In the genomic region with DNA sequence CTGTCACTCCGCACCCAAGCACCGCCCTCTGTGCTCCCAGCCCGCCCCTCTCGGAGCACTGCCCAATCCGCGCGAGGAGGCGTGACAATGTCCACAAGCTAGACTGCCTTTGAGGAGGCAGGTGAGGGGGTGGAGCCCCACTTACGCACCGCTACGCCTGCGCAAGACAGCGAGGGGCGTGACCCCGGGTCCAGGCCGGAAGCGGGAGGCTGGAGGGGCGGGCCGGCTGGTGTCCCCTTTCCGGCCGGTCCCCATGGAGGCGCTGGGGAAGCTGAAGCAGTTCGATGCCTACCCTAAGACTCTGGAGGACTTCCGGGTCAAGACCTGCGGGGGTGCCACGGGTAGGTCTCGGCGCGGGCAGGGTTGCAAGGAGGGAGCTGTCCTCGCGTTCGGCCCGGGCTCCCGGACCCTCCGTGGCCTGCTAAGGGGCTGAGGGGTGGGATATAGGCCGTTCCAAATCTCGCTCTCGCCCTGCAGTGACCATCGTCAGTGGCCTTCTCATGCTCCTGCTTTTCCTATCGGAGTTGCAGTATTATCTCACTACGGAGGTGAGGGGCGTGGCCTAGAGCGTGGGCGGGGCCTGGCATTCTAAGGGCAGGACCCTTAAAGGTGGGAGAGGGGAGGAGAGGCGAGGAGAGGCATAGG, we compare ENCODE assay signal across 8 mouse cellular contexts. TPM values are rescaled to one million over a fixed set of nuclear protein-coding genes. Genes with fewer than 3 reads are reported as not detected.
A peak's percentile ranks its signal among the peaks of the same experiment; 100 is the strongest.
DNase-seq lines count a peak whose midpoint lies in the region; ATAC-seq and TF ChIP-seq lines count a peak whose summit lies in the region.

Gene 6430550D23Rik (minus strand): TSS at position 90 of the 645 bp plus-strand sequence.
Gene Ergic3 (plus strand): TSS at position 158 of the 645 bp plus-strand sequence.

- H3K4me2 ChIP-seq in forebrain, embryonic 16.5 days (ENCODE audit: low read length) = peak within 1 kb of the TSS; percentile 88
- peak within 1 kb of the TSS; percentile 85 for H3K4me2 ChIP-seq in lung, embryonic 14.5 days

- peaks cover 3% of the 10 kb centered on the region; the same call in 1 of the 2 replicates for H3K9me3 ChIP-seq in G1E (replicated peaks)
- no peaks in the 10 kb centered on the region for H3K9me3 ChIP-seq in forebrain, embryonic 16.5 days (ENCODE audit: control insufficient read depth, low read length)
- H3K9me3 ChIP-seq in lung, embryonic 14.5 days (ENCODE audit: low read depth, low read length) = no peaks in the 10 kb centered on the region

- ATAC-seq in G1E (ENCODE audit: extremely low read depth, insufficient number of reproducible peaks, low FRiP score, poor library complexity, severe bottlenecking) = peak; percentile 99
- ATAC-seq in forebrain, embryonic 16.5 days = peak; percentile 99
- peak; percentile 99 for ATAC-seq in lung, embryonic 14.5 days (ENCODE audit: insufficient read depth)

- peak within 1 kb of the TSS; percentile 98 for H3K4me3 ChIP-seq in G1E (ENCODE audit: low read depth, low read length)
- H3K4me3 ChIP-seq in forebrain, embryonic 16.5 days (replicated peaks; ENCODE audit: low read length) = peak within 1 kb of the TSS; percentile 99
- H3K4me3 ChIP-seq in layer of hippocampus, adult 2 months = peak within 1 kb of the TSS; percentile 96
- peak within 1 kb of the TSS; percentile 78 for H3K4me3 ChIP-seq in lung, embryonic 14.5 days (ENCODE audit: low read depth, low read length)
- H3K4me3 ChIP-seq in olfactory bulb, adult 2 months (ENCODE audit: insufficient read depth, low read depth, low read length) = peak within 1 kb of the TSS; percentile 95
- peak within 1 kb of the TSS; percentile 86 for H3K4me3 ChIP-seq in thymus, adult 2 months (ENCODE audit: control insufficient read depth, insufficient read depth, low read length)

- DNase-seq in G1E (ENCODE audit: low spot score) = peak; percentile 99
- peak; percentile 97 to 99 for DNase-seq in cerebellum, adult 18-20 months
- DNase-seq in heart, postnatal 36 days = peak; percentile 96 to 97
- peak; percentile 96 to 98 for DNase-seq in layer of hippocampus, adult 2 months (ENCODE audit: low spot score in 2 of 2)
- peak; percentile 98 for DNase-seq in lung, embryonic 14.5 days
- peak; percentile 99 for DNase-seq in thymus, adult 2 months

- under 1% methylated on average over 45 of the region's 45 CpGs for WGBS in forebrain, embryonic 16.5 days
- under 1% methylated on average over 45 of the region's 45 CpGs for WGBS in lung, embryonic 14.5 days
- under 1% methylated on average over 45 of the region's 45 CpGs for WGBS in olfactory bulb, adult 2 months
- WGBS in thymus, adult 2 months = under 1% methylated on average over 45 of the region's 45 CpGs

- H3K4me1 ChIP-seq in G1E (ENCODE audit: insufficient read depth, low read depth, low read length) = peaks cover 31% of the 10 kb centered on the region
- H3K4me1 ChIP-seq in forebrain, embryonic 16.5 days (replicated peaks; ENCODE audit: control insufficient read depth, insufficient read depth, low read length) = peaks cover 10% of the 10 kb centered on the region
- no peaks in the 10 kb centered on the region for H3K4me1 ChIP-seq in lung, embryonic 14.5 days (ENCODE audit: insufficient read depth)
- peaks cover 10% of the 10 kb centered on the region for H3K4me1 ChIP-seq in olfactory bulb, adult 2 months (ENCODE audit: control insufficient read depth, insufficient read depth, low read length)
- H3K4me1 ChIP-seq in thymus, adult 2 months (replicated peaks; ENCODE audit: control insufficient read depth, insufficient read depth, low read length) = peaks cover 8% of the 10 kb centered on the region

- no peaks in the 10 kb centered on the region for H3K27me3 ChIP-seq in G1E (ENCODE audit: insufficient read depth, low read length)
- no peaks in the 10 kb centered on the region for H3K27me3 ChIP-seq in forebrain, embryonic 16.5 days (replicated peaks; ENCODE audit: control insufficient read depth, insufficient read depth, low read length)
- H3K27me3 ChIP-seq in lung, embryonic 14.5 days (ENCODE audit: insufficient read depth, low read length) = no peaks in the 10 kb centered on the region
- no peaks in the 10 kb centered on the region for H3K27me3 ChIP-seq in thymus, adult 2 months (ENCODE audit: control insufficient read depth, insufficient read depth, low read length)

- peak within 1 kb of the TSS; percentile 61 for H3K27ac ChIP-seq in forebrain, embryonic 16.5 days (ENCODE audit: low read length)
- H3K27ac ChIP-seq in layer of hippocampus, adult 2 months = peak within 1 kb of the TSS; percentile 82
- H3K27ac ChIP-seq in lung, embryonic 14.5 days (ENCODE audit: low read depth) = peak within 1 kb of the TSS; percentile 62; the same call in 1 of the 2 replicates
- peak within 1 kb of the TSS; percentile 53; the same call in 1 of the 2 replicates for H3K27ac ChIP-seq in olfactory bulb, adult 2 months (ENCODE audit: insufficient read depth, low read depth, low read length)
- H3K27ac ChIP-seq in thymus, adult 2 months (ENCODE audit: control insufficient read depth, insufficient read depth, low read length) = peak within 1 kb of the TSS; percentile 7; the same call in 1 of the 2 replicates

- TF ChIP-seq CTCF in G1E (IDR thresholded peaks at IDR 0.05; ENCODE audit: low read depth, low read length) = no peak
- no peak for TF ChIP-seq CTCF in layer of hippocampus, adult 2 months (conservative IDR thresholded peaks at IDR 0.05)
- no peak for TF ChIP-seq CTCF in lung, embryonic 14.5 days (IDR thresholded peaks at IDR 0.05; ENCODE audit: low read depth)
- no peak for TF ChIP-seq CTCF in olfactory bulb, adult 2 months (IDR thresholded peaks at IDR 0.05; ENCODE audit: insufficient read depth, low read depth, low read length)
- TF ChIP-seq CTCF in thymus, adult 2 months (IDR thresholded peaks at IDR 0.05; ENCODE audit: borderline replicate concordance, control insufficient read depth, extremely low read depth, insufficient read depth, low read length, poor library complexity) = 0 out of 2 replicates have a peak, but pooled peaks have one; percentile 39

- peaks cover 46% of the 10 kb centered on the region for H3K36me3 ChIP-seq in G1E (replicated peaks)
- peaks cover 20% of the 10 kb centered on the region for H3K36me3 ChIP-seq in forebrain, embryonic 16.5 days (ENCODE audit: control insufficient read depth, insufficient read depth)
- peaks cover 32% of the 10 kb centered on the region for H3K36me3 ChIP-seq in lung, embryonic 14.5 days (ENCODE audit: insufficient read depth)
- peaks cover 24% of the 10 kb centered on the region for H3K36me3 ChIP-seq in thymus, adult 2 months (ENCODE audit: control insufficient read depth, insufficient read depth, low read length)

- H3K9ac ChIP-seq in forebrain, embryonic 16.5 days (replicated peaks; ENCODE audit: low read depth, low read length) = peak within 1 kb of the TSS; percentile 82
- H3K9ac ChIP-seq in lung, embryonic 14.5 days = peak within 1 kb of the TSS; percentile 76

- intact Hi-C loops in heart, postnatal 36 days (cut with DNase I) = loop anchor here (2.0 kb wide), 1 partner anchor 103 kb away; the partner anchor contains the start of genes Cpne1 and Rbm12

- TF ChIP-seq POLR2A in olfactory bulb, adult 2 months (IDR thresholded peaks at IDR 0.05; ENCODE audit: insufficient read depth, low read depth, low read length) = peak; percentile 78
- TF ChIP-seq POLR2A in thymus, adult 2 months (IDR thresholded peaks at IDR 0.05; ENCODE audit: control insufficient read depth, extremely low read depth, insufficient read depth, low read length, poor library complexity) = peak; percentile 66

RNA-seq across cellular contexts. Expression of gene 6430550D23Rik, which starts in this region (rescaled TPM):
- 2.3 and 2.4 TPM in 2 replicates for total RNA-seq in G1E (2014; fragmentation: Nextera tagmentation)
- 0.71 and 1.6 TPM in 2 replicates for total RNA-seq in G1E (2017)
- polyA plus RNA-seq in G1E (2012) = 0.23 and 0.33 TPM in 2 replicates
- polyA plus RNA-seq in forebrain, embryonic 16.5 days (2015; fragmentation: Nextera tagmentation; extraction: Ambion mirVana) = 1.7 and 2.4 TPM in 2 replicates
- under 1 TPM; 0.16 to 0.31 TPM for total RNA-seq in heart, postnatal 36 days (2021)
- 1 to 10 TPM; 2.9 to 4.1 TPM for total RNA-seq in layer of hippocampus, adult 2 months (2021)
- polyA plus RNA-seq in lung, embryonic 14.5 days (2014; fragmentation: Nextera tagmentation; extraction: Ambion mirVana) = 0.51 and 1.9 TPM in 2 replicates
- not detected in 2 replicates for polyA plus RNA-seq in olfactory bulb, adult 2 months (2012; ENCODE audit: insufficient read depth, insufficient read length, low replicate concordance, missing spikeins)
- polyA plus RNA-seq in thymus, adult 2 months (2012; rRNA removed) = 3.8 and 4.2 TPM in 2 replicates

RNA-seq across cellular contexts. Expression of gene Ergic3, which starts in this region (rescaled TPM):
- total RNA-seq in G1E (2014; fragmentation: Nextera tagmentation) (189 and 215 TPM in 2 replicates), G1E (2017) (52.9 and 58.0 TPM in 2 replicates)
- 42.6 and 51.8 TPM in 2 replicates for polyA plus RNA-seq in G1E (2012)
- polyA plus RNA-seq in forebrain, embryonic 16.5 days (2015; fragmentation: Nextera tagmentation; extraction: Ambion mirVana) = 350 and 382 TPM in 2 replicates
- 10 to 100 TPM; 59.7 to 61.4 TPM for total RNA-seq in heart, postnatal 36 days (2021)
- total RNA-seq in layer of hippocampus, adult 2 months (2021) = 100 to 1,000 TPM; 195 to 213 TPM
- polyA plus RNA-seq in lung, embryonic 14.5 days (2014; fragmentation: Nextera tagmentation; extraction: Ambion mirVana) = 219 and 239 TPM in 2 replicates
- polyA plus RNA-seq in olfactory bulb, adult 2 months (2012; ENCODE audit: insufficient read depth, insufficient read length, low replicate concordance, missing spikeins) = not detected in 2 replicates
- 273 and 293 TPM in 2 replicates for polyA plus RNA-seq in thymus, adult 2 months (2012; rRNA removed)

Comparison
In these comparisons a context has a peak if more than half of its experiments do, and no peak if none do; other contexts are left out.
1. Peak in every context shown above with its lines: DNase-seq, ATAC-seq, H3K4me3 ChIP-seq and H3K27ac ChIP-seq.
2. H3K27ac ChIP-seq: peak in every context shown above with its lines; median percentile 82 in layer of hippocampus, adult 2 months; 62 in lung, embryonic 14.5 days; 61 in forebrain, embryonic 16.5 days; 53 in olfactory bulb, adult 2 months; 7 in thymus, adult 2 months.